11 mouse cellular contexts compared by ENCODE assay signal in genomic region chr4:127986491-127987075, GRCm38 (mm10). TPM values are rescaled to one million over a fixed set of nuclear protein-coding genes. Genes with fewer than 3 reads are reported as not detected.
DNase-seq lines count a peak whose midpoint lies in the region; ATAC-seq lines count a peak whose summit lies in the region.
"Had no signal": no experiment of that assay in that cellular context is flagged by ENCODE, and none has a peak within 500 bp of the region (broad histone marks: within the 10 kb centered on the region; RNA-seq: fewer than 3 reads in every experiment).

No protein-coding gene starts in this region.

- peak overlapping the region; percentile 14; the same call in 1 of the 2 replicates for H3K4me2 ChIP-seq in intestine, embryonic 15.5 days (replicated peaks)
- H3K4me2 ChIP-seq in intestine, embryonic 16.5 days (ENCODE audit: low read depth, low read length): no peak overlapping the region
- peak overlapping the region; percentile 82 for H3K4me2 ChIP-seq in forebrain, embryonic 13.5 days
- H3K4me2 ChIP-seq: lung, embryonic 14.5 days; stomach, embryonic 15.5 days had no signal

- 5% methylated on average over 25 of the region's 25 CpGs for WGBS in intestine, embryonic 15.5 days
- WGBS in intestine, embryonic 16.5 days: 3% methylated on average over 25 of the region's 25 CpGs
- 3% methylated on average over 25 of the region's 25 CpGs for WGBS in forebrain, embryonic 13.5 days

- H3K36me3 ChIP-seq in intestine, embryonic 15.5 days: no peaks in the 10 kb centered on the region
- H3K36me3 ChIP-seq in intestine, embryonic 16.5 days (ENCODE audit: control insufficient read depth, insufficient read depth, low read length): no peaks in the 10 kb centered on the region
- H3K36me3 ChIP-seq in forebrain, embryonic 13.5 days (ENCODE audit: poor library complexity, severe bottlenecking): no peaks in the 10 kb centered on the region
- H3K36me3 ChIP-seq: stomach, embryonic 15.5 days had no signal

- no peak overlapping the region for H3K27ac ChIP-seq in intestine, embryonic 15.5 days
- no peak overlapping the region for H3K27ac ChIP-seq in intestine, embryonic 16.5 days (ENCODE audit: low read length)
- peak overlapping the region; percentile 76 for H3K27ac ChIP-seq in forebrain, embryonic 13.5 days
- H3K27ac ChIP-seq: stomach, embryonic 15.5 days had no signal

- DNase-seq in left cerebral cortex, postnatal 4 days: peak; percentile 69
- DNase-seq in right cerebral cortex, postnatal 10 days (ENCODE audit: low spot score in 2 of 2): peak; percentile 68 to 71
- no peak for DNase-seq in urinary bladder, postnatal 14 days (ENCODE audit: low spot score)
- DNase-seq in kidney, postnatal 25 days: no peak
- DNase-seq: lung, embryonic 14.5 days had no signal

- no peak overlapping the region for H3K9ac ChIP-seq in intestine, embryonic 15.5 days
- no peak overlapping the region for H3K9ac ChIP-seq in intestine, embryonic 16.5 days (ENCODE audit: low read depth, low read length)
- peak overlapping the region; percentile 45 for H3K9ac ChIP-seq in forebrain, embryonic 13.5 days
- H3K9ac ChIP-seq: lung, embryonic 14.5 days; stomach, embryonic 15.5 days had no signal

- H3K9me3 ChIP-seq in intestine, embryonic 15.5 days: no peaks in the 10 kb centered on the region
- H3K9me3 ChIP-seq in intestine, embryonic 16.5 days (ENCODE audit: control insufficient read depth, low read length): no peaks in the 10 kb centered on the region
- no peaks in the 10 kb centered on the region for H3K9me3 ChIP-seq in forebrain, embryonic 13.5 days (replicated peaks)
- H3K9me3 ChIP-seq: stomach, embryonic 15.5 days had no signal

- intact Hi-C loops in left cerebral cortex, postnatal 4 days (cut with DNase I): loop anchor here (5.0 to 10.0 kb wide), 2 partner anchors 152 to 619 kb away; no protein-coding TSS in a partner anchor

- H3K4me3 ChIP-seq in intestine, embryonic 15.5 days (replicated peaks): no peak overlapping the region
- H3K4me3 ChIP-seq in intestine, embryonic 16.5 days (ENCODE audit: low read length): no peak overlapping the region
- H3K4me3 ChIP-seq in forebrain, embryonic 13.5 days: peak overlapping the region; percentile 67
- H3K4me3 ChIP-seq: stomach, embryonic 15.5 days had no signal

- H3K4me1 ChIP-seq in intestine, embryonic 15.5 days (replicated peaks): peaks cover 11% of the 10 kb centered on the region
- no peaks in the 10 kb centered on the region for H3K4me1 ChIP-seq in intestine, embryonic 16.5 days (ENCODE audit: control insufficient read depth, insufficient read depth, low read length)
- H3K4me1 ChIP-seq in forebrain, embryonic 13.5 days: peaks cover 47% of the 10 kb centered on the region

- ATAC-seq in intestine, embryonic 15.5 days: no peak
- ATAC-seq in intestine, embryonic 16.5 days: no peak
- peak; percentile 34 for ATAC-seq in forebrain, embryonic 13.5 days
- ATAC-seq in activated CD4-positive, CD25-positive, alpha-beta regulatory T cell, adult 4 months: no peak

- peaks cover 60% of the 10 kb centered on the region for H3K27me3 ChIP-seq in intestine, embryonic 15.5 days (replicated peaks)
- peaks cover 61% of the 10 kb centered on the region for H3K27me3 ChIP-seq in intestine, embryonic 16.5 days (replicated peaks; ENCODE audit: control insufficient read depth, insufficient read depth, low read length)
- H3K27me3 ChIP-seq in forebrain, embryonic 13.5 days: peaks cover 63% of the 10 kb centered on the region

RNA-seq across cellular contexts. Expression of gene Csmd2, which starts 1.1 kb away (rescaled TPM):
- 0.15 and 0.27 TPM in 2 replicates for polyA plus RNA-seq in intestine, embryonic 15.5 days (2015; fragmentation: Nextera tagmentation; extraction: Ambion mirVana)
- polyA plus RNA-seq in intestine, embryonic 16.5 days (2015; fragmentation: Nextera tagmentation; extraction: Ambion mirVana): 0.09 and 0.11 TPM in 2 replicates
- polyA plus RNA-seq in forebrain, embryonic 13.5 days (2015; fragmentation: Nextera tagmentation; extraction: Ambion mirVana): 4.5 and 5.1 TPM in 2 replicates
- 10 to 100 TPM; 76.9 to 83.5 TPM for total RNA-seq in left cerebral cortex, postnatal 4 days (2021)
- under 1 TPM in 1 of 2 experiments, not detected in 1; 0.12 TPM for polyA plus RNA-seq in activated CD4-positive, CD25-positive, alpha-beta regulatory T cell, adult 4 months (2017; shearing (Covaris generic))
- total RNA-seq: common myeloid progenitor, adult 5-6 weeks had no signal

RNA-seq across cellular contexts. Expression of gene CK137956, which starts 15.8 kb away (rescaled TPM):
- polyA plus RNA-seq in intestine, embryonic 15.5 days (2015; fragmentation: Nextera tagmentation; extraction: Ambion mirVana): not detected in 2 replicates
- polyA plus RNA-seq in intestine, embryonic 16.5 days (2015; fragmentation: Nextera tagmentation; extraction: Ambion mirVana): not detected in 2 replicates
- polyA plus RNA-seq in forebrain, embryonic 13.5 days (2015; fragmentation: Nextera tagmentation; extraction: Ambion mirVana): 0.29 and 0.39 TPM in 2 replicates
- total RNA-seq in left cerebral cortex, postnatal 4 days (2021): 1 to 10 TPM; 3.6 to 3.9 TPM
- not detected for polyA plus RNA-seq in activated CD4-positive, CD25-positive, alpha-beta regulatory T cell, adult 4 months (2017; shearing (Covaris generic))
- total RNA-seq: common myeloid progenitor, adult 5-6 weeks had no signal
- polyA plus RNA-seq: lung, embryonic 14.5 days; stomach, embryonic 15.5 days had no signal

Comparison
In these comparisons a context has a peak if more than half of its experiments do, and no peak if none do; other contexts are left out.
1. DNase-seq: peak in left cerebral cortex, postnatal 4 days (single experiment) and right cerebral cortex, postnatal 10 days (2 of 2); none in urinary bladder, postnatal 14 days (single experiment) and kidney, postnatal 25 days (0 of 2).